Comparison of ENCODE assay signal across 8 mouse cellular contexts in the genomic region with DNA sequence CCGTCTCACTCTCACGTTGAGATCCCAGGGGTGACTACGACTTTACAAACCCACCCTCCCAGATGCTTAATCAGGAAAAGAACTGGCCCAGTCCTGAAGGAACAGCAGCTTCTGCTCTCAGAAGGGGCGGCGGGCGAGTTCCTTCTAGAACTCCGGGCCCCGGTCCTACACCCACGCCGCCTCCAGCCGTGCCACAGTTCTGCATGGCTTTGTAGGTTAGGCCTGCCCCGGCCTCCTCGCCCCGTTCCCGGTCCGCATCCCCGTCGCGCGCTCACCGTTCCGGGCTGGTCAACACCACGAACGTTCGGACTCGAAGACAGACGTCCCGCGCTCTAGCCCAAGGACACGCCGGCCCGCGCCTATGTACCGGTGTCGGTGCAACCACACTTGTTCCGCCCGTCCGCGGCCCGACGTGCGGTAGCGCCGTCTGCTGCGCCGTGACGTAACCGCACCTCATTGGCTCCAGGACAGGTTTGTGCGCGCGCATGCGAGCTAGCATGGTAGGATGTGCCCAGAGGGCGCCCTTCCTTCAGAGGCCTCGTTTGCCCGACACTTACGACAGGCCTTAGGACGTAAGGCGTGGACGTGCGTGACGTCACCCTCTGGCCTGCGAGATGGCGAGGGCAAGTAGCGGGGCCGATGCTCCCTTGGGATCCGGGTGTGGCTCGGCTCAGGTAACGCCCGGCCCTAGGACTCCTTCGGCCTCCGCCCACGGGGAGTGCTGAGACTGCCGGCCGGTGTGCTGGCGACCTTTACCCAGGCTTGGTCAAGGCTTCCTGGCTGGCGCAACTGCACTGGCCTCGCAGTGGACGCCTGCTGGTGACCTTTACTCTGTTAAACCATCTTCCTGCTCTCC. TPM values are rescaled to one million over a fixed set of nuclear protein-coding genes. Genes with fewer than 3 reads are reported as not detected.
A peak's percentile ranks its signal among the peaks of the same experiment; 100 is the strongest.
DNase-seq lines count a peak whose midpoint lies in the region; ATAC-seq lines count a peak whose summit lies in the region.

A gene (minus strand): TSS at position 398 of the 856 bp plus-strand sequence.

- ATAC-seq in inflammation-experienced regulatory T-cells, adult 6 months = peak; percentile 95
- peak; percentile 98 for ATAC-seq in megakaryocyte-erythroid progenitor cell, adult 5-6 weeks (replicated peaks; ENCODE audit: low FRiP score, low TSS enrichment, poor library complexity, severe bottlenecking)

- peak; percentile 99 to 100 for DNase-seq in adrenal gland, adult (ENCODE audit: inconsistent age in 2 of 2, low spot score in 1 of 2)
- peak; percentile 99 for DNase-seq in embryo, embryonic 10.5 days (ENCODE audit: low spot score)
- peak; percentile 99 for DNase-seq in gastrocnemius, postnatal 14 days
- peak; percentile 99 for DNase-seq in left cerebral cortex, postnatal 10 days (ENCODE audit: extremely low spot score in 1 of 2, low spot score in 2 of 2)
- peak; percentile 99 for DNase-seq in right cerebral cortex, postnatal 25 days
- DNase-seq in urinary bladder, postnatal 4 days (ENCODE audit: low spot score in 2 of 2) = peak; percentile 98 to 99

- intact Hi-C loops in gastrocnemius, postnatal 14 days (cut with DNase I; ENCODE audit: low total_unique reads) = no loop called here
- intact Hi-C loops in left cerebral cortex, postnatal 10 days (cut with DNase I) = no loop called here

RNA-seq across cellular contexts. Expression of the gene that starts here (rescaled TPM):
- total RNA-seq in gastrocnemius, postnatal 14 days (2021) = 100 to 1,000 TPM in 1 of 2 experiments, 10 to 100 TPM in 1; 95.1 to 115 TPM
- polyA plus RNA-seq in inflammation-experienced regulatory T-cells, adult 6 months (2017; shearing (Covaris generic)) = 10 to 100 TPM; 30.7 to 35.0 (median 30.7) TPM
- total RNA-seq in left cerebral cortex, postnatal 10 days (2021) = 10 to 100 TPM; 47.9 to 50.5 TPM
- total RNA-seq in megakaryocyte-erythroid progenitor cell, adult 5-6 weeks (2014; fragmentation: Nextera tagmentation) = 64.6 and 71.1 TPM in 2 replicates
- 130 and 135 TPM in 2 replicates for total RNA-seq in megakaryocyte-erythroid progenitor cell, adult 5-6 weeks (2017)

Comparison
In these comparisons a context has a peak if more than half of its experiments do, and no peak if none do; other contexts are left out.
1. Peak in every context shown above with its lines: DNase-seq and ATAC-seq.